Mouse (Mus musculus): ENCODE results near the gene Aldh3a2. TPM values are rescaled to one million over a fixed set of nuclear protein-coding genes. Genes with fewer than 3 reads are reported as not detected.
"Not testable (repeated sequence)": the region's sequence is repeated elsewhere in the genome, so short reads cannot be mapped to it uniquely, and the experiment has no call there.

Gene Aldh3a2
- polyA plus RNA-seq, 1 experiment from 2014 or later = 16.7 TPM

GRCm38 (mm10) chr11:61180361-61180760 lies 86.9 kb downstream of the Aldh3a2 start:
- H3K36me3 ChIP-seq (replicated peaks) = no peaks in the 10 kb centered on the region
- no peaks in the 10 kb centered on the region for H3K27me3 ChIP-seq (replicated peaks; ENCODE audit: low read depth, poor library complexity, severe bottlenecking)
- H3K4me3 ChIP-seq = no peak overlapping the region
- peaks cover 3% of the 10 kb centered on the region for H3K4me1 ChIP-seq
- H3K27ac ChIP-seq (replicated peaks) = no peak overlapping the region
- H3K9me3 ChIP-seq = no peaks in the 10 kb centered on the region
- no peak for DNase-seq (ENCODE audit: low spot score)
- 92% methylated on average over 3 of the region's 3 CpGs for WGBS

- Histone ChIP-seq H3K27ac (replicated peaks) (0 out of 2 replicates have a peak overlapping the region, but pooled peaks have one; percentile 99), H3K4me3 (no peak overlapping the region)
- 92% methylated on average over 1 of the region's 1 CpGs for WGBS
Observed at GRCm38 (mm10) chr11:61176321-61176720, 90.9 kb downstream of the Aldh3a2 start.

GRCm38 (mm10) chr11:61175778-61176177 lies 91.5 kb downstream of the Aldh3a2 start:
- H3K27ac ChIP-seq (replicated peaks) = peak overlapping the region; percentile 99
- H3K27me3 ChIP-seq (replicated peaks; ENCODE audit: low read depth, poor library complexity, severe bottlenecking) = no peaks in the 10 kb centered on the region
- peak overlapping the region; percentile 99 for H3K4me3 ChIP-seq
- no peak for DNase-seq (ENCODE audit: low spot score)
- H3K36me3 ChIP-seq (replicated peaks) = peaks cover 13% of the 10 kb centered on the region
- 73% methylated on average over 5 of the region's 5 CpGs for WGBS
- peaks cover 26% of the 10 kb centered on the region for H3K4me1 ChIP-seq
- no peaks in the 10 kb centered on the region for H3K9me3 ChIP-seq

More at GRCm38 (mm10) chr11:61176321-61176720, 90.9 kb downstream of the Aldh3a2 start:
- Histone ChIP-seq H3K4me1 (peaks cover 25% of the 10 kb centered on the region), H3K27me3 (replicated peaks; ENCODE audit: low read depth, poor library complexity, severe bottlenecking) (no peaks in the 10 kb centered on the region), H3K36me3 (replicated peaks) (peaks cover 13% of the 10 kb centered on the region), H3K9me3 (no peaks in the 10 kb centered on the region)
- no peak for DNase-seq (ENCODE audit: low spot score)

- Histone ChIP-seq H3K4me1 (peaks cover 26% of the 10 kb centered on the region), H3K4me3 (peak within 1 kb of the TSS; percentile 99), H3K27ac (replicated peaks) (peak within 1 kb of the TSS; percentile 99), H3K36me3 (replicated peaks) (peaks cover 17% of the 10 kb centered on the region), H3K27me3 (replicated peaks; ENCODE audit: low read depth, poor library complexity, severe bottlenecking) (no peaks in the 10 kb centered on the region), H3K9me3 (no peaks in the 10 kb centered on the region)
- peak; percentile 100 for DNase-seq (ENCODE audit: low spot score)
- under 1% methylated on average over 69 of the region's 69 CpGs for WGBS
Observed at GRCm38 (mm10) chr11:61174821-61175658, 92.2 kb downstream of the Aldh3a2 start, which contains the start of gene Usp22. Usp22 (minus strand) TSS chr11:61175055.

GRCm38 (mm10) chr11:61174291-61174820 lies 92.9 kb downstream of the Aldh3a2 start:
- peak overlapping the region; percentile 99 for H3K4me3 ChIP-seq
- WGBS = under 1% methylated on average over 28 of the region's 28 CpGs
- no peaks in the 10 kb centered on the region for H3K27me3 ChIP-seq (replicated peaks; ENCODE audit: low read depth, poor library complexity, severe bottlenecking)
- DNase-seq (ENCODE audit: low spot score) = peak; percentile 89
- peaks cover 26% of the 10 kb centered on the region for H3K4me1 ChIP-seq
- H3K9me3 ChIP-seq = no peaks in the 10 kb centered on the region
- H3K27ac ChIP-seq (replicated peaks) = peak overlapping the region; percentile 99
- peaks cover 17% of the 10 kb centered on the region for H3K36me3 ChIP-seq (replicated peaks)

GRCm38 (mm10) chr11:61173477-61173876 lies 93.8 kb downstream of the Aldh3a2 start:
- peaks cover 26% of the 10 kb centered on the region for H3K4me1 ChIP-seq
- H3K36me3 ChIP-seq (replicated peaks) = peaks cover 17% of the 10 kb centered on the region
- H3K9me3 ChIP-seq; H3K27me3 ChIP-seq (replicated peaks; ENCODE audit: low read depth, poor library complexity, severe bottlenecking); H3K27ac ChIP-seq (replicated peaks); DNase-seq (ENCODE audit: low spot score): not testable (repeated sequence)
- peak overlapping the region; percentile 99 for H3K4me3 ChIP-seq
- 44% methylated on average over 15 of the region's 15 CpGs for WGBS

Other genes starting within 250 kb of the Aldh3a2 start
- gene Kcnj12, start 244.9 kb downstream of the Aldh3a2 start, polyA plus RNA-seq (2016; fragmentation: Nextera tagmentation; extraction: Ambion mirVana) = 2.2 and 2.5 TPM in 2 replicates
- 0.86 and 1.2 TPM in 2 replicates for gene Tnfrsf13b, start 140.7 kb downstream of the Aldh3a2 start, polyA plus RNA-seq (2016; fragmentation: Nextera tagmentation; extraction: Ambion mirVana)
- gene Usp22, start 92.4 kb downstream of the Aldh3a2 start, polyA plus RNA-seq (2016; fragmentation: Nextera tagmentation; extraction: Ambion mirVana) = 185 and 189 TPM in 2 replicates
- gene Aldh3a1, start 59.9 kb downstream of the Aldh3a2 start, polyA plus RNA-seq (2016; fragmentation: Nextera tagmentation; extraction: Ambion mirVana) = not detected in 2 replicates
- not detected in 2 replicates for gene Slc47a2, start 75.4 kb upstream of the Aldh3a2 start, polyA plus RNA-seq (2016; fragmentation: Nextera tagmentation; extraction: Ambion mirVana)
- gene Slc47a1, start 110.9 kb upstream of the Aldh3a2 start, polyA plus RNA-seq (2016; fragmentation: Nextera tagmentation; extraction: Ambion mirVana) = 0.05 and 0.08 TPM in 2 replicates
- 0.49 and 1.00 TPM in 2 replicates for gene Rnf112, start 186.7 kb upstream of the Aldh3a2 start, polyA plus RNA-seq (2016; fragmentation: Nextera tagmentation; extraction: Ambion mirVana)
- 119 and 163 TPM in 2 replicates for gene Mfap4, start 218.0 kb upstream of the Aldh3a2 start, polyA plus RNA-seq (2016; fragmentation: Nextera tagmentation; extraction: Ambion mirVana)
- 97.4 and 103 TPM in 2 replicates for gene Mapk7, start 226.9 kb upstream of the Aldh3a2 start, polyA plus RNA-seq (2016; fragmentation: Nextera tagmentation; extraction: Ambion mirVana)
- 44.4 and 49.7 TPM in 2 replicates for gene B9d1, start 237.7 kb upstream of the Aldh3a2 start, polyA plus RNA-seq (2016; fragmentation: Nextera tagmentation; extraction: Ambion mirVana)